ENCODE assay signal across 8 mouse cellular contexts in genomic region chr17:24724184-24724583, GRCm38 (mm10). TPM values are rescaled to one million over a fixed set of nuclear protein-coding genes. Genes with fewer than 3 reads are reported as not detected.
DNase-seq lines count a peak whose midpoint lies in the region; ATAC-seq lines count a peak whose summit lies in the region.

TSS of gene Ndufb10 (minus strand) at chr17:24724478.

- under 1% methylated on average over 30 of the region's 30 CpGs for WGBS in intestine, embryonic 14.5 days

- H3K4me2 ChIP-seq in intestine, embryonic 14.5 days (ENCODE audit: low read length), result peak within 1 kb of the TSS; percentile 67

- peak; percentile 95 to 99 for DNase-seq in adrenal gland, adult (ENCODE audit: inconsistent age in 2 of 2, low spot score in 1 of 2)
- DNase-seq in embryo, embryonic 10.5 days (ENCODE audit: low spot score), result peak; percentile 98
- peak; percentile 90 for DNase-seq in gastrocnemius, postnatal 25 days
- DNase-seq in intestine, embryonic 14.5 days (ENCODE audit: low spot score), result peak; percentile 99
- DNase-seq in left cerebral cortex, postnatal 14 days (ENCODE audit: low spot score in 2 of 2), result peak; percentile 97 to 98
- peak; percentile 97 for DNase-seq in mesoderm, embryonic 11.5 days (ENCODE audit: low read depth, low spot score)
- DNase-seq in right cerebral cortex, postnatal 36 days (ENCODE audit: low spot score in 2 of 2), result peak; percentile 88 to 92
- peak; percentile 91 for DNase-seq in yolk sac, embryonic 10.5 days (ENCODE audit: low spot score)

- H3K27ac ChIP-seq in intestine, embryonic 14.5 days (ENCODE audit: low read depth), result peak within 1 kb of the TSS; percentile 62

- no peaks in the 10 kb centered on the region for H3K27me3 ChIP-seq in intestine, embryonic 14.5 days (replicated peaks; ENCODE audit: control insufficient read depth, insufficient read depth, low read length)

- peak; percentile 48 for ATAC-seq in intestine, embryonic 14.5 days (replicated peaks; ENCODE audit: low FRiP score, low TSS enrichment, low read depth)

- peak within 1 kb of the TSS; percentile 70 for H3K4me3 ChIP-seq in intestine, embryonic 14.5 days (ENCODE audit: low read depth, low read length)

- peak within 1 kb of the TSS; percentile 72 for H3K9ac ChIP-seq in intestine, embryonic 14.5 days (ENCODE audit: low read length)

- intact Hi-C loops in left cerebral cortex, postnatal 14 days (cut with DNase I), result no loop called here

- peaks cover 23% of the 10 kb centered on the region for H3K4me1 ChIP-seq in intestine, embryonic 14.5 days (replicated peaks; ENCODE audit: control insufficient read depth, insufficient read depth, low read length)

- peaks cover 18% of the 10 kb centered on the region for H3K36me3 ChIP-seq in intestine, embryonic 14.5 days (ENCODE audit: control insufficient read depth, insufficient read depth, low read length)

- H3K9me3 ChIP-seq in intestine, embryonic 14.5 days (ENCODE audit: control insufficient read depth, low read length), result no peaks in the 10 kb centered on the region

RNA-seq across cellular contexts. Expression of gene Ndufb10, which starts in this region (rescaled TPM):
- 100 to 1,000 TPM; 493 to 532 TPM for total RNA-seq in gastrocnemius, postnatal 25 days (2021)
- 258 and 296 TPM in 2 replicates for polyA plus RNA-seq in intestine, embryonic 14.5 days (2014; fragmentation: Nextera tagmentation; extraction: Ambion mirVana)
- total RNA-seq in left cerebral cortex, postnatal 14 days (2021), result 100 to 1,000 TPM; 184 to 189 TPM

Comparison
In these comparisons a context has a peak if more than half of its experiments do, and no peak if none do; other contexts are left out.
1. Peak in every context shown above with its lines: DNase-seq, ATAC-seq, H3K4me3 ChIP-seq and H3K27ac ChIP-seq.